Mouse (Mus musculus) layer of hippocampus, adult 9-10 months (tissue): Measurements from ENCODE around the gene Ccdc61.
"Not testable (repeated sequence)": the region's sequence is repeated elsewhere in the genome, so short reads cannot be mapped to it uniquely, and the experiment has no call there.

ENCODE experiments used
- DNase-seq: peaks from one replicate; pipeline ENCODE4 v3.0.0; 2022; ENCODE audit warnings: low spot score

The Ccdc61 gene

GRCm38 (mm10) chr7:18909797-18910196, 418 bp downstream of the Ccdc61 start:
- DNase-seq = no peak

GRCm38 (mm10) chr7:18904971-18905370, 5.2 kb downstream of the Ccdc61 start:
- no peak for DNase-seq

GRCm38 (mm10) chr7:18902486-18902885, 7.7 kb downstream of the Ccdc61 start:
- no peak for DNase-seq

GRCm38 (mm10) chr7:18900513-18900912, 9.7 kb downstream of the Ccdc61 start:
- DNase-seq = no peak

- no peak for DNase-seq
Measured at GRCm38 (mm10) chr7:18896536-18896935, 13.7 kb downstream of the Ccdc61 start.

- no peak for DNase-seq
Measured at GRCm38 (mm10) chr7:18893651-18894430, 16.4 kb downstream of the Ccdc61 start.

GRCm38 (mm10) chr7:18893009-18893408, 17.2 kb downstream of the Ccdc61 start:
- no peak for DNase-seq

GRCm38 (mm10) chr7:18891872-18892599, 18.2 kb downstream of the Ccdc61 start:
- peak; percentile 71 for DNase-seq

GRCm38 (mm10) chr7:18890848-18891247, 19.4 kb downstream of the Ccdc61 start:
- DNase-seq = no peak

GRCm38 (mm10) chr7:18886963-18887362, 23.3 kb downstream of the Ccdc61 start:
- no peak for DNase-seq

GRCm38 (mm10) chr7:18884745-18885422, 25.3 kb downstream of the Ccdc61 start:
- no peak for DNase-seq

- DNase-seq = no peak
Measured at GRCm38 (mm10) chr7:18883991-18884744, 26.0 kb downstream of the Ccdc61 start.

- DNase-seq = no peak
Measured at GRCm38 (mm10) chr7:18878691-18879090, 31.5 kb downstream of the Ccdc61 start.

- DNase-seq = no peak
Measured at GRCm38 (mm10) chr7:18875372-18875771, 34.8 kb downstream of the Ccdc61 start.

GRCm38 (mm10) chr7:18873253-18873652, 37.0 kb downstream of the Ccdc61 start:
- DNase-seq = no peak

GRCm38 (mm10) chr7:18872816-18873215, 37.4 kb downstream of the Ccdc61 start:
- DNase-seq = no peak

- no peak for DNase-seq
Measured at GRCm38 (mm10) chr7:18872014-18872802, 38.0 kb downstream of the Ccdc61 start.

GRCm38 (mm10) chr7:18871031-18871430, 39.2 kb downstream of the Ccdc61 start, which contains the start of gene Pglyrp1:
TSS of gene Pglyrp1 (plus strand) at chr7:18871331.
- DNase-seq = not testable (repeated sequence)

GRCm38 (mm10) chr7:18868491-18868890, 41.7 kb downstream of the Ccdc61 start:
- no peak for DNase-seq

GRCm38 (mm10) chr7:18862801-18863200, 47.4 kb downstream of the Ccdc61 start:
- no peak for DNase-seq

GRCm38 (mm10) chr7:18858310-18858916, 51.8 kb downstream of the Ccdc61 start:
- no peak for DNase-seq
